Mouse (Mus musculus) heart, postnatal 25 days (tissue): ENCODE data around the gene Gm3629. TPM values are rescaled to one million over a fixed set of nuclear protein-coding genes. Genes with fewer than 3 reads are reported as not detected.
"Not testable (repeated sequence)": the region's sequence is repeated elsewhere in the genome, so short reads cannot be mapped to it uniquely, and the experiment has no call there.

Experiments
- DNase-seq: peaks from one replicate; pipeline ENCODE4 v3.0.0; 2022; ENCODE audit warnings: low spot score
- intact Hi-C: fragments of 180-260 bp; cut with DNase I; formaldehyde crosslinking; loops from one replicate; pipeline ENCODE4 v1.15.1; 2025
- total RNA-seq, 2 experiments: library from RNA; stranded (reverse); gene quantifications; 2 replicates each; pipeline ENCODE4 v1.2.3; 2021

Gm3629 gene
- total RNA-seq: under 1 TPM in 1 of 2 experiments, not detected in 1; 0.21 TPM

GRCm38 (mm10) chr14:6590513-6590912, at the start of gene Gm3629:
Gene Gm3629, minus strand, starts transcription at chr14:6590613.
- intact Hi-C loops, DNase-seq: not testable (repeated sequence)

GRCm38 (mm10) chr14:6622318-6622717, 31.9 kb upstream of the Gm3629 start, which contains the start of gene Gm3460:
Gene Gm3460, minus strand, starts transcription at chr14:6622418.
- DNase-seq, intact Hi-C loops: not testable (repeated sequence)

DNA sequence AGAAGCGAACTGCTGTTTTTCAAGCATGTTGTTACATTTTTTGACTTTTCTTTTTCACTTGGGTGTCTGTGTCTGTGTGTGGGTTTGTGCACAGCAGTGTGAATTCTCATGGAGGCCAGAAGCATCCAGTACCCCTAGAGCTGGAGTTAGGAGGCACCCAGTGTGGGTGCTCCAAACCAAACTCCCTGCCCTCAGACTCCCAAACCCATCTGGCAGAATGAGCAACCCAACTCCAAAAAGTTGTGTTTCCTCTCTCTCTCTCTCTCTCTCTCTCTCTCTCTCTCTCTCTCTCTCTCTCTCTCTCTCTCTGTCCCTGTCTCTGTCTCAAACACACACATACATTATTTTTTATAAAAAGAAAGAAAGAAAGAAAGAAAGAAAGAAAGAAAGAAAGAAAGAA, 16.0 kb upstream of the Gm3629 start:
- peak; percentile 1 for DNase-seq
- intact Hi-C loops: not testable (repeated sequence)

GRCm38 (mm10) chr14:6605004-6605403, 14.6 kb upstream of the Gm3629 start:
- DNase-seq, intact Hi-C loops: not testable (repeated sequence)

DNA sequence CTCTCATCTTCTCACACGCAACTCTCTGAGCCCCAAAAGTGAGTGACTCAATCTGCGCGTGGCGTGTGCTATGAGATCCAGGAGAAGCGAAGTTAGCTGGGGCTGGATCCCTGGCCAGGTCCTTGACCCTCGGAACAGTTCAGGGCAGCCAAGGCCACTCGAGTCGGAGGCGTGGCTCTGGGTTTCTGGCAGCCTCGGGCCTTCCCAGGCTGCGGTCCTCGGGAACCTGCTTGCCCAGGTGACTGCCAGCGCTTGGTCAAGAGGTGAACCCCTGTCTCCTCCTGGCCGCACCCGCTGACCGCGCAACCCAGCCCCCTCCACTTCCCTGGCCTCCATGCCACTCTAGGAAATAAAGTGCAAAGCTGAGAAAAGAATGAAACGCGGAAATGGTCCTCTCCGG, 14.1 kb upstream of the Gm3629 start:
- DNase-seq: peak; percentile 0
- intact Hi-C loops: not testable (repeated sequence)

GRCm38 (mm10) chr14:6537190-6537589, 53.2 kb downstream of the Gm3629 start, which contains the start of gene Gm8356:
Gene Gm8356, minus strand, starts transcription at chr14:6537290.
- DNase-seq, intact Hi-C loops: not testable (repeated sequence)

Other genes with a start within 250 kb of the Gm3629 start
- not detected for gene Gm3618, start 246.9 kb downstream of the Gm3629 start, total RNA-seq
- not detected for gene Gm16440, start 200.3 kb downstream of the Gm3629 start, total RNA-seq
- under 1 TPM in 1 of 2 experiments, not detected in 1; 0.39 TPM for gene Gm3591, start 178.1 kb downstream of the Gm3629 start, total RNA-seq
- gene Gm3594, start 146.0 kb downstream of the Gm3629 start, total RNA-seq: not detected
- gene Gm8356, start 53.3 kb downstream of the Gm3629 start, total RNA-seq: not detected
- not detected for gene Gm3460, start 31.8 kb upstream of the Gm3629 start, total RNA-seq
- not detected for gene Gm10251, start 93.6 kb upstream of the Gm3629 start, total RNA-seq
- gene Gm8050, start 129.6 kb upstream of the Gm3629 start, total RNA-seq: not detected
- gene Gm3636, start 151.7 kb upstream of the Gm3629 start, total RNA-seq: under 1 TPM in 1 of 2 experiments, not detected in 1; 0.61 TPM
- under 1 TPM in 1 of 2 experiments, not detected in 1; 0.21 TPM for gene Gm8362, start 183.8 kb upstream of the Gm3629 start, total RNA-seq
- not detected for gene Gm3642, start 249.7 kb upstream of the Gm3629 start, total RNA-seq